Mouse (Mus musculus): ENCODE measurements around the gene Desi1. TPM values are rescaled to one million over a fixed set of nuclear protein-coding genes. Genes with fewer than 3 reads are reported as not detected.

Desi1 gene
- polyA plus RNA-seq, 1 experiment, result 49.4 TPM

GRCm38 (mm10) chr15:82023965-82024635 lies 9.6 kb downstream of the Desi1 start:
- Histone ChIP-seq H3K4me3 (ENCODE audit: insufficient read depth, low read length) (no peak overlapping the region), H3K4me1 (ENCODE audit: control insufficient read depth, insufficient read depth, low read length) (no peaks in the 10 kb centered on the region), H3K27ac (ENCODE audit: insufficient read depth, low read length) (no peak overlapping the region)
- TF ChIP-seq POLR2A (IDR thresholded peaks at IDR 0.05; ENCODE audit: low read depth, low read length) (no peak), CTCF (IDR thresholded peaks at IDR 0.05; ENCODE audit: borderline replicate concordance, insufficient read depth, low read length) (no peak)

GRCm38 (mm10) chr15:82022535-82023088 lies 11.1 kb downstream of the Desi1 start:
- no peak overlapping the region for H3K4me3 ChIP-seq (ENCODE audit: insufficient read depth, low read length)
- no peak for TF ChIP-seq CTCF (IDR thresholded peaks at IDR 0.05; ENCODE audit: borderline replicate concordance, insufficient read depth, low read length)
- no peak for TF ChIP-seq POLR2A (IDR thresholded peaks at IDR 0.05; ENCODE audit: low read depth, low read length)
- no peaks in the 10 kb centered on the region for H3K4me1 ChIP-seq (ENCODE audit: control insufficient read depth, insufficient read depth, low read length)

GRCm38 (mm10) chr15:82019288-82019687 lies 14.4 kb downstream of the Desi1 start:
- no peak for TF ChIP-seq CTCF (IDR thresholded peaks at IDR 0.05; ENCODE audit: borderline replicate concordance, insufficient read depth, low read length)
- no peak for TF ChIP-seq POLR2A (IDR thresholded peaks at IDR 0.05; ENCODE audit: low read depth, low read length)
- H3K4me3 ChIP-seq (ENCODE audit: insufficient read depth, low read length), result no peak overlapping the region
- H3K4me1 ChIP-seq (ENCODE audit: control insufficient read depth, insufficient read depth, low read length), result no peaks in the 10 kb centered on the region
- no peak overlapping the region for H3K27ac ChIP-seq (ENCODE audit: insufficient read depth, low read length)

More at GRCm38 (mm10) chr15:82022535-82023088, 11.1 kb downstream of the Desi1 start:
- no peak overlapping the region for H3K27ac ChIP-seq (ENCODE audit: insufficient read depth, low read length)

- no peak overlapping the region for H3K4me3 ChIP-seq (ENCODE audit: insufficient read depth, low read length)
- TF ChIP-seq CTCF (IDR thresholded peaks at IDR 0.05; ENCODE audit: borderline replicate concordance, insufficient read depth, low read length) (no peak), POLR2A (IDR thresholded peaks at IDR 0.05; ENCODE audit: low read depth, low read length) (no peak)
- H3K4me1 ChIP-seq (ENCODE audit: control insufficient read depth, insufficient read depth, low read length), result 0 out of 2 replicates have a peak, but pooled peaks cover 7% of the 10 kb centered on the region
- no peak overlapping the region for H3K27ac ChIP-seq (ENCODE audit: insufficient read depth, low read length)
Measured at GRCm38 (mm10) chr15:82017461-82017860, 16.2 kb downstream of the Desi1 start.

- no peak for TF ChIP-seq CTCF (IDR thresholded peaks at IDR 0.05; ENCODE audit: borderline replicate concordance, insufficient read depth, low read length)
- no peak for TF ChIP-seq POLR2A (IDR thresholded peaks at IDR 0.05; ENCODE audit: low read depth, low read length)
- peaks cover 11% of the 10 kb centered on the region for H3K4me1 ChIP-seq (ENCODE audit: control insufficient read depth, insufficient read depth, low read length)
- H3K4me3 ChIP-seq (ENCODE audit: insufficient read depth, low read length), result peak overlapping the region; percentile 89
- H3K27ac ChIP-seq (ENCODE audit: insufficient read depth, low read length), result no peak overlapping the region
Measured at GRCm38 (mm10) chr15:82016830-82017229, 16.8 kb downstream of the Desi1 start.

- H3K4me3 ChIP-seq (ENCODE audit: insufficient read depth, low read length), result peak overlapping the region; percentile 89
- H3K4me1 ChIP-seq (ENCODE audit: control insufficient read depth, insufficient read depth, low read length), result peaks cover 12% of the 10 kb centered on the region
- H3K27ac ChIP-seq (ENCODE audit: insufficient read depth, low read length), result no peak overlapping the region
- peak; percentile 89 for TF ChIP-seq POLR2A (IDR thresholded peaks at IDR 0.05; ENCODE audit: low read depth, low read length)
- TF ChIP-seq CTCF (IDR thresholded peaks at IDR 0.05; ENCODE audit: borderline replicate concordance, insufficient read depth, low read length), result no peak
Measured at GRCm38 (mm10) chr15:82016101-82016808, 17.4 kb downstream of the Desi1 start.

GRCm38 (mm10) chr15:82015392-82016100 lies 18.1 kb downstream of the Desi1 start:
- peak overlapping the region; percentile 82 for H3K4me3 ChIP-seq (ENCODE audit: insufficient read depth, low read length)
- TF ChIP-seq POLR2A (IDR thresholded peaks at IDR 0.05; ENCODE audit: low read depth, low read length) (no peak), CTCF (IDR thresholded peaks at IDR 0.05; ENCODE audit: borderline replicate concordance, insufficient read depth, low read length) (no peak)
- peak overlapping the region; percentile 35 for H3K27ac ChIP-seq (ENCODE audit: insufficient read depth, low read length)
- peaks cover 18% of the 10 kb centered on the region for H3K4me1 ChIP-seq (ENCODE audit: control insufficient read depth, insufficient read depth, low read length)

GRCm38 (mm10) chr15:82014745-82015391 lies 18.8 kb downstream of the Desi1 start:
- H3K27ac ChIP-seq (ENCODE audit: insufficient read depth, low read length), result peak overlapping the region; percentile 35
- H3K4me3 ChIP-seq (ENCODE audit: insufficient read depth, low read length), result peak overlapping the region; percentile 82
- TF ChIP-seq CTCF (IDR thresholded peaks at IDR 0.05; ENCODE audit: borderline replicate concordance, insufficient read depth, low read length) (no peak), POLR2A (IDR thresholded peaks at IDR 0.05; ENCODE audit: low read depth, low read length) (no peak)
- H3K4me1 ChIP-seq (ENCODE audit: control insufficient read depth, insufficient read depth, low read length), result peaks cover 18% of the 10 kb centered on the region

- Histone ChIP-seq H3K4me3 (ENCODE audit: insufficient read depth, low read length) (no peak overlapping the region), H3K4me1 (ENCODE audit: control insufficient read depth, insufficient read depth, low read length) (peaks cover 18% of the 10 kb centered on the region), H3K27ac (ENCODE audit: insufficient read depth, low read length) (peak overlapping the region; percentile 87)
- TF ChIP-seq POLR2A (IDR thresholded peaks at IDR 0.05; ENCODE audit: low read depth, low read length) (no peak), CTCF (IDR thresholded peaks at IDR 0.05; ENCODE audit: borderline replicate concordance, insufficient read depth, low read length) (no peak)
Measured at GRCm38 (mm10) chr15:82011947-82012346, 21.7 kb downstream of the Desi1 start.
